Mouse (Mus musculus) gonadal fat pad, adult 2 months (tissue): Measurements from ENCODE around the gene Pip5kl1. TPM values are rescaled to one million over a fixed set of nuclear protein-coding genes. Genes with fewer than 3 reads are reported as not detected.

Source experiments
- DNase-seq: peaks from one replicate; pipeline ENCODE4 v3.0.0-alpha.2; 2012; ENCODE audit warnings: low read depth
- polyA plus RNA-seq: library from polyadenylated mRNA; depleted of rRNA; stranded (reverse); fragments of >200 nt; gene quantifications from 2 replicates; pipeline ENCODE4 v1.2.3, GENCODE M21; 2012

Gene Pip5kl1
- polyA plus RNA-seq, 1 experiment: 0.11 TPM

DNA sequence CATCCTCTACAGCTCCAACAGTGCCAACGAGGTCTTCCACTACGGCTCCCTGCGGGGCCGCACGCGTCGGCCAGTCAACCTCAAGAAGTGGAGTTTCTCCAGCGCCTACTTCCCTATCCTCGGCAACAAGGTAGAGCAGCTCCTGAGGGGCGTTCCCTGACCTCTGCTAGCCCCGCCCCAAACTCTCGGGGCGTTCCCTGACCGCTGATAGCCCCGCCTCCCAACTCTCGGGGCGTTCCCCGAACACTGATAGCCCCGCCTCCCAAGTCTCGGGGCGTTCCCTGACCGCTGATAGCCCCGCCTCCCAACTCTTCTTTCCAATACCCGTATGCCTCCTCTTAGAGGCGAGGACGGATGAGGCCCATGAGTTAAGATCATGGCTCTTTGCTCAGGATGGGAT, 37.7 kb downstream of the Pip5kl1 start:
- no peak for DNase-seq

DNA sequence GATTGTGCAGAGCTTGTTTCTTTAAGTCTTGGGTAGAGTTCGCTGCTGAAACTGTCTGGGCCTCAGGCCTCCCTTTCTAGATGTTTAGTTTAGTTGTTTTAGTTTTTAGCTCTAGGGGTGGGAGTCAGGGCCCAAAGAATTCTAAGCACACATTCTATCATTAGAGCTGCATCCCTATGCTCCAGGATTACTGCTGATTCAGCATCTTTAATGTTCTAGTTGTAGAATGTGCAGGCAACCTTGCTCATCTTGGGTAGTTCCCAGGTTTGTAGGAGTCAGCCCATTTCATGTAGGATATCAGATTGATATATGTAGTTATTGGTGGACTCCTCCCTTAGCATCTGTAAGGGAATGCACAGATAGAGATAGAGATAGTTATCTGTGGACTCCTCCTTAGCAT, 42.5 kb downstream of the Pip5kl1 start:
- no peak for DNase-seq

- no peak for DNase-seq
These were observed 43.0 kb downstream of the Pip5kl1 start for GRCm38 (mm10) chr2:32617601-32618000.

- DNase-seq: no peak
These were observed 43.5 kb downstream of the Pip5kl1 start for GRCm38 (mm10) chr2:32618051-32618450.

GRCm38 (mm10) chr2:32620682-32621516, 46.3 kb downstream of the Pip5kl1 start:
- no peak for DNase-seq

DNA sequence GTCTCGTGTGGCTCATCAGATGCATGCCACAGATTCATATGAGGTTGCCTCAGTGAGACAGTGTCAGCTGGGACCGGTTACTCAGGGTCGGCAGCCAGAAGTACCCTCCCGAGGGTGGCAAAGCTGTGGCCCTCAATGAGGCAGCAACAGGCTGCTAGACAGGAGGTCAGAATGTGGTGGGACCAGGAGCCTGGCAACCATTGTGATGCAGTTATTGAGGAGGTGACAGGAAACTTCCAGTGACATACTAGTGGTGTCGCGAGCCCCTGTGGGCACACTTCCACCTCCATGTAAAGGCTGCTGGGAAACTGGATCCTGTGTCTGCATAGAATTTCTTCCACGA, 46.9 kb downstream of the Pip5kl1 start, which contains the start of gene Ak1:
Gene Ak1, plus strand, starts transcription at position 242 of the 343 bp plus-strand sequence.
- no peak for DNase-seq

DNA sequence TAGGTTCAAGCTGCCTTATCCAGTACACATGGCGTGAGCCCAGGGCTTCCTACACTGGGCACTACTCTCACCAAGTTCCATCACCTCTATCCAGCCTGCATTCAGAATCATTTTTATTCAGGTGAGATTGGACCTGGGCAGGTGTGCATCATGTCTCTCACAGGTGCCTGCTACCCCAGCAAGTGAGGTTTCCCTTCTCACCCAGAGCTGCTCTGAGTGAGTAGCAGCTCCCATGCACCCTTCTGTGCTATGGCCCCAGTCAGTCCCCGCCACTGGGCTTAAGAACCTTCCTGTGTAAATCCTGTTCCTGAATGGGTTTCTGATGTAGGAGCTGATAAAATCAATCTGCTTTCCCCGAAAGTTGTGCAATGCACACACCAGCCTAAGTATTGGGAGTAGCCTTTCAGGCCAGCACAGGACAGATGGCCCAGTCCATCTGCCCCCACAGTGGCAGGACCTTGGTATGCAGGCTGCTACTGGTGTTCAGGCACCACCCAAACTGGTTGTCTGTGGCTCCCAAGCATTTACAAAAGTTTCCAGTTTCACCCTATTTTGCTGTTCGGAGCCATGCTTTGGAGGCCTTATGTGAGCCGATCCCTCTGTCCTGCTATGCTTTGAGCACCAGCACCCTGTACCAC, 49.6 kb downstream of the Pip5kl1 start:
- no peak for DNase-seq

DNA sequence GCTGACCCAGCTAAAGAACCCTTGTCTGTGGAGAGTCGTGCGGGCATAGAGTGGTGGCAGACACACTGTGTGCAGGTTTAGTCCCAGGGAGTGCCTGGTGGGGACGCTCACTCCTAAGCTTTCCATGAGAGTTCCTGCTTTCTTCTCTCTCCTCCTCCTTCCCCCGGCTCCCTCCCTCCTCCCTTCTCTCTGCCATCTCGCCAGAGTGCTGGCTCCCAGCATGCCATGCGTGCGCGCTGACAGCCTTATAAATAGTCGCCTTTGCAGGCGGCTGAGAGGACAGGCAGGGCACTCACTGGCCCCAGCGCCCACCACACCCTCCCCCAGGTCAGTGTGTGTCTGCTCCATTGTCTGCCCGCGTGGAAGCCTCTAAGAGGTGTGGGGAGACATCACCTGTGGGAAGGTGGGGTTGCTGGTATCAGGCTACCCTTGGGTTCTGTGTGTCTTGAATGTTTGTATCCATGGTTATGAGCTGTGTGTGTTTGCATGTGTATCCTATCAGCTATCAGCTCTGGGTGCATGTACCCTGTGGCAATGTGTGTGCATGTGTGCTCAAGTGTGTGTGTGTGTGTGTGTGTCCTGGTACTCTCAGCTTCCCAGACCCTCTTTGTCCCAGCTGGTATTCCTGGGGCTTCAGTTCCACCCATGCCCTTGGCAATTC, 50.7 kb downstream of the Pip5kl1 start:
- no peak for DNase-seq

DNA sequence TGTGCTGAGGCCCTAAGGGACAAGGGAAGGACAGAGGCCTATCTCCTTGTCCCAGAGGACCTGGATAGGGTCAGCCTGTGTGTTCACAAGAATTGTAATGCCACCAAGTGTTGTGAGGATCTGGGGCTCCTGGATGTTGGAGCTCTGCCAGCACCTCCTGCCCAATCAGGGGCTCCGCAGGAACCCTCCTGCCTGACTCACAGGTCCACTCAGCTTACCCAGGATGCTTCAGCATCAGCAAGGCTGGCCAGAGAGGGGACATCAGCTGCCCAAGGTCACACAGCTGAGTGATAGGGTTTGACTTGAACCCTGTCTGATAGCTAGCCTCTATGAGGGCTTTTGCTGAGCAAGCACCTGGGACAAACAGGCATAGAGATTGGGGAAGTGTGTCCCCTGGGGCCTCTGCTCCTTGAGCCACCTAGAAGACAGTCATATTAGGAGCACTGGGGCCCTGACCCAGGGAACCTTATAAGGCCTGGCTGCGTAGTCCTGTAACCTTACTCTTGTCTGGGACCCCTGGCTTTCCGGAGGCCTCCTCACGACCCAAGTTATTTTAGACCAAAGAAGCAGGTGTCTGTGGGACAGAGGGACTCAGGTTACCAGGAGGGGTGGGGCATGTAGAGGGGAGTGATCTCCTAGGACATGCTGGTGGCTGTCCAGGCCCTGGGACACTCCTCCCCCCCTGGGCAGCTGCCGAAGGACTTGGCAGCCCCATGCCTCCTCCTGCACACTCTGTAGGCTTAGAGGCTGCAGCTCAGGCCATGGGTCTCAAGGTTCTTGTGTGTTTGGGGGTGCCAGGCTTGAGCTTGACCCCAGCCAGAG, 51.5 kb downstream of the Pip5kl1 start:
- DNase-seq: no peak

DNA sequence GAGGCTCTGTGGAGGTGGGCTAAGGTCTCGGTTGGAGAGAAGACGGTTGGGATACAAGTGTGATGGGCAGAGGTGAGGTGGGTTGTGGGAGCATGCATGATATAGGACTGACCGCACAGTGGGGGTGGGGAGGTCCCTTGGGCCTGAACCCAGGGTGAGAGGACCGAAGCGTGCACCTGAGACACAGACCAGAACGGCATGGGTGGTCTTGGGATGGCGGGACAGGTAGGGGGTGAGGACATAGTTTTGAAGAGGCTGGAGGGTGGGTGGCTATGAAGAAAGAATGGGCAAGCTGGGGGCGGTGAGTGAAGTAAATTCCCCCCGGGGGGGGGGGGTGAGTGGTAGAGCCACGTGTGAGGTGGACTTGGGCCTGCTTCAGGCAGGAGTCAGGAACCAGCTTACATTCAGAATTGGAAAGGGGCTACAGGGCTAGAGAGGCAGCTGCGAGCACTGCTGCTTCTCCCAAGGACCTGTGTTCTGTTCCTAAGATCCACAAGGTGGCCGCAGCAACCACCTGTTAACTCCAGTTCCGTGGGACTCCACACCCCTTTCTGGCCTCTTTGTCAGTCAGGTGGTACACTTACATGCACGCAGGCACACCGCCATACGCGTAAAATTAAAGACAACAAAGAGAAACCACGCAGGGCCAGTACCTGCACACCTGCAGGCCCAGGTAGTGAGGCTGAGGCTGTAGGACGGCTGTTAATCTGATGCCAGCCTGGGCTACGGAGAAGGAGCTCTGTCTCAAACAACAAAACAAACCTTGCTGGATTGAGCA, 52.9 kb downstream of the Pip5kl1 start:
- no peak for DNase-seq

GRCm38 (mm10) chr2:32628044-32628550, 53.5 kb downstream of the Pip5kl1 start:
- no peak for DNase-seq

- no peak for DNase-seq
These were observed 54.1 kb downstream of the Pip5kl1 start for GRCm38 (mm10) chr2:32628729-32629128.

DNA sequence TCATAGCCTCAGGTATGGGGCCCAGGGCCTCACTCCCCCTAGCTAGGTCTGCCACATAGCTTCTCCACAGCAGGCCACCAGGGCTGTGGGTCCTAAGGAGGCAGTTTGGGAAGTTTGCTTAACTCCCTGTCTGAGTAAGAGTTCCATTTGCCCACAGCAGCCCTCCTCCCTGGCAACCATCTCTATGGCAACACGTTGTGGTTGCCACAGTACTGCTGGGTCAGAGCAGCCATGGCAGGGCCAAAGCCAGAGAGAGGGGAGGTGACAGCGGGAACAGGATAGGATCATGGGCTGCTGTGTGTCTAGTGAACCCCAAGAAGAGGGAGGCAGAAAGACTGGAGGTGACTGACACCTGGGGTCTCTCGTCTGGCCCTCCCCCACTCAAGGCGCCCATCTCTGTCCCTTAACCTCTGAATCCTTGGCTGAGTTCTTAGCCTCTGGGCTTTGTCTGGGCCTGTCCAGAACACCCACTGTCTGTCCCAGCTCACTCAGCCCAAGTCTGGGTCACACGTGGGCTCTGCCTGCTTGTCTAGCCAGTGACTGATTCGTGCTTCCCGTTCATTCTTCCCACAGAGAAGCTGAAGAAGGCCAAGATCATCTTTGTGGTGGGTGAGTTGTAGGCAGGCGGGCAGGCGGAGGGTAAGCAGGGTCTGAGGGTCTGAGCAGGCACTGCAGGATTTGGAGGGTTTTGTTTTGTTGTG, 54.8 kb downstream of the Pip5kl1 start:
- peak; percentile 44 for DNase-seq

- DNase-seq: no peak
These were observed 55.4 kb downstream of the Pip5kl1 start for GRCm38 (mm10) chr2:32630036-32630435.

DNA sequence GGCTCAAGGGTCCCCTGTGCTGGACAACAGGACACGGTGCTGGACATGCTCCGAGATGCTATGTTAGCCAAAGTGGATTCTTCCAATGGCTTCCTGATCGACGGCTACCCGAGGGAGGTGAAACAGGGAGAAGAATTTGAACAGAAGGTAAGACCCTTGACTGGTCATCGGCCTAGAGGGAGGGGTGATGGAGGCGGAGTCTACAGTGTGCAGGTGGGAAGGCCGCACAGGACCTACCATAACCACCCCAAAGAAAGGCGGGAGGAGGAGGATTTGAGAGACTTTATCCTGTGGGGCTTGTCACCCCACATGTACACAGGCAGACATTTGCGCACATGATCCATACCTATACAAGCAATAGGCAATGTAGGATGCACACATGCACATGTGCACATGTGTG, 56.4 kb downstream of the Pip5kl1 start:
- no peak for DNase-seq

GRCm38 (mm10) chr2:32631737-32632394, 57.3 kb downstream of the Pip5kl1 start:
- DNase-seq: no peak
